Mouse (Mus musculus) liver, adult 2 months (tissue): Measurements from ENCODE around the gene Erp27. TPM values are rescaled to one million over a fixed set of nuclear protein-coding genes. Genes with fewer than 3 reads are reported as not detected.

Source experiments
- DNase-seq: peaks from one replicate; pipeline ENCODE4 v3.0.0-alpha.2; 2011; ENCODE audit warnings: low read depth, low spot score; ENCODE audit errors: extremely low read depth
- H3K27ac ChIP-seq: fragments of 200-500 bp; replicated peaks from 2 replicates; pipeline ENCODE4 v1.5.1; 2012; ENCODE audit warnings: low read depth, mild to moderate bottlenecking, control low read depth, inconsistent platforms, low read length; ENCODE audit not compliant: insufficient read depth
- H3K27me3 ChIP-seq: fragments of 200-500 bp; 2 replicates; pipeline ENCODE4 v1.6.1; 2012; ENCODE audit warnings: mild to moderate bottlenecking, moderate library complexity, low read length, inconsistent platforms; ENCODE audit not compliant: control insufficient read depth, insufficient read depth
- H3K36me3 ChIP-seq: fragments of 200-500 bp; 2 replicates; pipeline ENCODE4 v1.6.1; 2012; ENCODE audit warnings: low read length, inconsistent platforms; ENCODE audit not compliant: control insufficient read depth, insufficient read depth
- H3K4me1 ChIP-seq: fragments of 200-500 bp; 2 replicates; pipeline ENCODE4 v1.6.1; 2011; ENCODE audit warnings: low read length; ENCODE audit not compliant: control insufficient read depth, insufficient read depth
- H3K4me3 ChIP-seq: fragments of 200-500 bp; 2 replicates; pipeline ENCODE4 v1.5.1; 2011; ENCODE audit warnings: low read depth, mild to moderate bottlenecking, control low read depth, low read length, moderate library complexity; ENCODE audit not compliant: insufficient read depth
- H3K79me2 ChIP-seq: fragments of 200-500 bp; 2 replicates; pipeline ENCODE4 v1.6.1; 2012; ENCODE audit warnings: inconsistent platforms, mild to moderate bottlenecking, low read length, moderate library complexity; ENCODE audit not compliant: control insufficient read depth, insufficient read depth
- H3K9ac ChIP-seq: fragments of 200-500 bp; 2 replicates; pipeline ENCODE4 v1.6.1; 2012; ENCODE audit warnings: low read depth, mild to moderate bottlenecking, control low read depth, inconsistent platforms, low read length
- CTCF ChIP-seq: fragments of 200-500 bp; IDR thresholded peaks from 2 replicates; pipeline ENCODE4 v1.5.1; 2011; ENCODE audit warnings: low read depth, low read length, control low read depth
- POLR2A ChIP-seq: fragments of 200-500 bp; IDR thresholded peaks from 2 replicates; pipeline ENCODE4 v1.6.1; 2011; ENCODE audit warnings: low read length, control low read depth; ENCODE audit not compliant: insufficient read depth; ENCODE audit errors: extremely low read depth
- WGBS: fragments of 180-500 bp; shearing (Covaris S2); methylation state at CpG from one replicate; pipeline ENCODE4 v1.1.7; 2018; 5-methylcytosine and 5-hydroxymethylcytosine counted together
- polyA plus RNA-seq: library from polyadenylated mRNA; depleted of rRNA; stranded (reverse); fragments of >200 nt; gene quantifications from 2 replicates; pipeline ENCODE4 v1.2.3, GENCODE M21; 2012
- total RNA-seq: library from RNA; depleted of rRNA; stranded (reverse); fragments of >200 nt; gene quantifications from 2 replicates; pipeline ENCODE4 v1.2.3, GENCODE M21; 2014

The Erp27 gene
- total and polyA plus RNA-seq, 2 experiments = 0.55 to 1.8 TPM

DNA sequence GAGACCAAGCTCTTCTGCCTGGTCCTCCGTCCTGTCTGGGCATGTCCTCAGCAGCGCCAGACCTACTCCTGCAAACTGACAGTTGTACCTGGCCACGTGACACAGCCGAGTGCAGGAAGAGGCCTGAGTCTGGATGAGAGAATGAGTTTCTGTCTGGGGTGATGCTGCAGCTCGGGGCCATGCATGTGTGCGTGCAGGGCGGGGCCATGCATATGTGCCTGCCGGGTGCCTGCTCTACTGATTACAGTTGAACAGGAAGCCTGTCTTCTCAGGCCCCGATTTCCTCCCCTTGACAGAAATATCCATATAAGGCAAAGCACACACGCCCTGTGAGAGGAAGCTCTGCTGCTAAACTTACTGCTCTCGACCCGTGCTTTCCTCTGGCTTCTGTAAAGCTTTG, 8.7 kb upstream of the Erp27 start:
- Histone ChIP-seq H3K27ac (peak overlapping the region; percentile 41; the same call in 1 of the 2 replicates), H3K9ac (peak overlapping the region; percentile 6; the same call in 1 of the 2 replicates), H3K79me2 (no peaks in the 10 kb centered on the region; the same call in 1 of the 2 replicates), H3K4me3 (peak overlapping the region; percentile 33; the same call in 1 of the 2 replicates), H3K27me3 (no peaks in the 10 kb centered on the region), H3K36me3 (no peaks in the 10 kb centered on the region), H3K4me1 (peaks cover 1% of the 10 kb centered on the region; the same call in 1 of the 2 replicates)
- DNase-seq = peak; percentile 39
- TF ChIP-seq POLR2A = no peak
- TF ChIP-seq CTCF = no peak
- WGBS = 48% methylated on average over 12 of the region's 12 CpGs

DNA sequence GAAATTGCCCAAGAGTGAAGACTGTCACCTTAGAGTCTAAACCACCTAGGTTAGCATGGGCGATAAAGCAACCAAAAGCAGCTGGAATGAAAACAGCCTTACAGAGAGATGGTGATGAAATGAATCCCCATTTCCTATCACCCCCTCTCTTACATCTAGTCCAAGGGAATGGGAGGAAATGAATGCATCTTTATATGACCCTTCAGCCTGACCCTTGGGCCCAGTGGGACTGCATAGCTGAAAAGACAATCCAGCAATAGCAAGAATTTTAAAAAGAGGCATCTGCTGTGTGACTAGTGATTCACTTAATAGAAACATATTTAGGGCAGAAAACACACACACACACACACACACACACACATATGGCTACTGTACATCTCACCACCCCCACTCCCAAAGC, 5.6 kb upstream of the Erp27 start:
- no peak for TF ChIP-seq CTCF
- TF ChIP-seq POLR2A = no peak
- Histone ChIP-seq H3K36me3 (no peaks in the 10 kb centered on the region), H3K9ac (no peak overlapping the region), H3K27me3 (no peaks in the 10 kb centered on the region), H3K27ac (no peak overlapping the region), H3K4me3 (no peak overlapping the region), H3K79me2 (no peaks in the 10 kb centered on the region), H3K4me1 (peaks cover 1% of the 10 kb centered on the region; the same call in 1 of the 2 replicates)
- 86% methylated on average over 1 of the region's 1 CpGs for WGBS
- DNase-seq = no peak

DNA sequence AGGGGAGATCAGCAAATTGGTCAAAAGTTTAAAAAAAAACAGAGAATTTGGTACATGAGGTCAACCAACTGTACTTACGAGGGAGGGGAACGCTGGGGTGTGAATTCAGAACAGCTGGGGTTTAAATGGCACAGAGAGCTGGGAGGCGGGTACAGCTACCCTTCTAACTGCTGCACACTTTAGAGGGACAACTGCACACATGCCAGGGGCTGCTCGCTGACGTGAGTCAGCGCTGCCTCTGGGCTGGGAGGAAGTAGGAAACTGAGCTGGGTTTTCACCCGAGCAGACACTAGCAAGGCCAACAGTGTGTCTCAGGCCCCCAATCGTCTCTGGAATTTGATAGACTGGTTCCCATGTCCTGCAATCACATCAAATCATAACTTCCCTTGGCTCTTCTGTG, 3.1 kb upstream of the Erp27 start:
- no peaks in the 10 kb centered on the region for H3K27me3 ChIP-seq
- no peaks in the 10 kb centered on the region for H3K79me2 ChIP-seq
- H3K4me3 ChIP-seq = no peak overlapping the region
- H3K27ac ChIP-seq = no peak overlapping the region
- peaks cover 5% of the 10 kb centered on the region; the same call in 1 of the 2 replicates for H3K4me1 ChIP-seq
- no peak overlapping the region for H3K9ac ChIP-seq
- no peak for DNase-seq
- 78% methylated on average over 8 of the region's 8 CpGs for WGBS
- no peak for TF ChIP-seq POLR2A
- H3K36me3 ChIP-seq = no peaks in the 10 kb centered on the region

DNA sequence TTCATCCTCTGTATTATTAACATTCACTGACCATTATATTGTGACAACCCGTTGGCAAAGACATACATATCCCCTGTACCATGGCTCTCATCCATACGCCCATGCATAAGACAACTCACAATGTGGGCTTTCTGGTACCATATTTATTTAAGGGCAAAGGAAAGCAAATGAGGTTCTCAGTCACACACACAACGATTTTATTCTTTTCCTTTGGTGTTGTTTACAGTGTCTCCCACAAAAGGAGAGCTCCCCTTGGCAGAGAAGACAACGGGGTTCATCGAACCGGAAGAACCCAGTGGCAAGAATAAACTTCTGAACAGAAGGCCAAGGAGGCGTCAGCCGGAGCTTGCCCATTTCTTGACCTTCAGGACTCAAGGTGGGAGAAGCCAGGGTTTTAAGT, 1.6 kb upstream of the Erp27 start, which contains the start of gene Pde6h:
Pde6h (plus strand) TSS at position 301 of the 400 bp plus-strand sequence.
- Histone ChIP-seq H3K9ac (no peak within 1 kb of the TSS), H3K27ac (no peak within 1 kb of the TSS), H3K79me2 (no peaks in the 10 kb centered on the region), H3K4me1 (peaks cover 7% of the 10 kb centered on the region), H3K4me3 (no peak within 1 kb of the TSS), H3K36me3 (no peaks in the 10 kb centered on the region), H3K27me3 (no peaks in the 10 kb centered on the region)
- TF ChIP-seq POLR2A (no peak), CTCF (no peak)
- WGBS = 86% methylated on average over 8 of the region's 8 CpGs
- DNase-seq = no peak

DNA sequence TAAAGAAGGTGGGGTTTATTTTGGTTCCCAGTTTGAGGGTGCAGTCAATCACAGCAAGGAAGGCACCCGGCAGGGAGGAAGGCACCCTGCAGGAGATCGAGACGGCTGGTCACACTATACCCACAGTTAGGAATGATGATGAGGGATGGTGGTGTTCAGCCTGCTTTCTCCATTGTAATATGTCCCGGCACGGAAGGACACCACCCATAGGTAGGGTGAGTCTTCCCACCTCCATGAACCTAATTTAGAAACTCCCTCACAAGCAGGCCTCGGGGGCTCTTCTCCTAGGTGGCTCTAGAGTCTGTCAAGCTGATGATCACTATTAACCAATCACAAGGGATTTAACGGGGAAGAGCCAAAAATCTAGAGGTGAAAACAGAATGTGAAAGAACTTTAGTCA, 891 bp upstream of the Erp27 start:
- H3K27me3 ChIP-seq = no peaks in the 10 kb centered on the region
- TF ChIP-seq POLR2A (no peak), CTCF (no peak)
- no peak overlapping the region for H3K4me3 ChIP-seq
- 88% methylated on average over 7 of the region's 7 CpGs for WGBS
- no peak overlapping the region for H3K27ac ChIP-seq
- no peaks in the 10 kb centered on the region for H3K36me3 ChIP-seq
- H3K9ac ChIP-seq = no peak overlapping the region
- peaks cover 10% of the 10 kb centered on the region for H3K4me1 ChIP-seq
- H3K79me2 ChIP-seq = no peaks in the 10 kb centered on the region
- no peak for DNase-seq

DNA sequence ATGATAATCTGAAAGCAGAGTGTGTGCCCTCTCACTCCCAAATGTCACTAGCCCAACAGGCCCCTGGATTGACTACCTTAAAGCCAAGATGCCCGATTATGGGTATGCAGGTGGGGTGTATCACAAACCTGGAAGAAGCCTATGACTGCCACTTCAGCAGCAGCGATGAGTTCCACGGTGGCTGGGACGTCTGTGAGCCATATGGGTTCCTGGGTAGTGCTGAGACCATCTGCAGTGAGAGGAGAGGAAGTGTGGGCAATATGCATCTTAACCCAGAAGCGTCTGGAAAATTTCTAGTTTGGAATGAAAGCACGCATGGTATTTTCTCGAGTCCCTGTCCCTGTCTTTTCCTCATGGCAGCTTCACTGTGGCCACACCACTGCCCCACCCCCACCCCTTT, 379 bp downstream of the Erp27 start:
- Histone ChIP-seq H3K27ac (no peak overlapping the region), H3K9ac (no peak overlapping the region), H3K4me1 (peaks cover 12% of the 10 kb centered on the region), H3K27me3 (no peaks in the 10 kb centered on the region), H3K79me2 (no peaks in the 10 kb centered on the region), H3K36me3 (no peaks in the 10 kb centered on the region), H3K4me3 (no peak overlapping the region)
- TF ChIP-seq CTCF = no peak
- TF ChIP-seq POLR2A = no peak
- 81% methylated on average over 7 of the region's 7 CpGs for WGBS
- DNase-seq = no peak
